Mouse (Mus musculus) NIH3T3 (cell line): ENCODE results near the gene Hint3.

Experiments used
- DNase-seq: peaks from one replicate; pipeline ENCODE4 v3.0.0-alpha.2; 2012; ENCODE audit warnings: low read depth

Gene Hint3

GRCm38 (mm10) chr10:30600094-30600534 is 29.3 kb downstream of the Hint3 start:
- no peak for DNase-seq

- DNase-seq = peak; percentile 44
Measured at GRCm38 (mm10) chr10:30587037-30587436, 42.4 kb downstream of the Hint3 start.

GRCm38 (mm10) chr10:30585691-30586090 is 43.7 kb downstream of the Hint3 start:
- DNase-seq = no peak

GRCm38 (mm10) chr10:30577670-30578280 is 51.7 kb downstream of the Hint3 start:
- no peak for DNase-seq

GRCm38 (mm10) chr10:30566364-30566763 is 63.1 kb downstream of the Hint3 start:
- DNase-seq = no peak

GRCm38 (mm10) chr10:30564651-30565050 is 64.8 kb downstream of the Hint3 start:
- no peak for DNase-seq
